Mouse (Mus musculus) liver, embryonic 14.5 days (tissue): ENCODE results near the gene Bdh2.

ENCODE experiments used
- CTCF ChIP-seq: IDR thresholded peaks from 2 replicates; pipeline ENCODE4 v1.5.1; 2016; ENCODE audit warnings: antibody characterized with exemption, low read depth, control low read depth
- EP300 ChIP-seq: IDR thresholded peaks from 2 replicates; pipeline ENCODE4 v1.6.1; 2016; ENCODE audit warnings: antibody characterized with exemption, low read depth

GRCm38 (mm10) chr3:135293703-135294102 lies 12.7 kb downstream of the Bdh2 start:
- TF ChIP-seq CTCF (no peak), EP300 (no peak)
